Mouse (Mus musculus) testis, adult 2 months (tissue): ENCODE results near the gene Lzts2.

Experiments used
- CTCF ChIP-seq: fragments of 200-500 bp; IDR thresholded peaks from 2 replicates; pipeline ENCODE4 v1.5.1; 2012; ENCODE audit warnings: low read depth, mild to moderate bottlenecking, inconsistent platforms, low read length, moderate library complexity; ENCODE audit not compliant: control insufficient read depth, insufficient read depth, insufficient replicate concordance
- POLR2A ChIP-seq: fragments of 200-500 bp; IDR thresholded peaks from 2 replicates; pipeline ENCODE4 v1.6.1; 2012; ENCODE audit warnings: low read depth, mild to moderate bottlenecking, inconsistent platforms, low read length, moderate library complexity; ENCODE audit not compliant: control insufficient read depth

GRCm38 (mm10) chr19:44968329-44968728, 45.9 kb upstream of the Lzts2 start:
- TF ChIP-seq CTCF = no peak
- TF ChIP-seq POLR2A = no peak
